Mouse (Mus musculus): ENCODE data around the gene Bche. TPM values are rescaled to one million over a fixed set of nuclear protein-coding genes. Genes with fewer than 3 reads are reported as not detected.

The Bche gene
- total RNA-seq (2015) (not detected in 2 replicates), total RNA-seq (2017) (not detected in 2 replicates)

- no peak for ATAC-seq (ENCODE audit: poor library complexity, severe bottlenecking)
Observed at GRCm38 (mm10) chr3:73708410-73708714, at the start of gene Bche. Gene Bche (minus strand): TSS chr3:73708415.

DNA sequence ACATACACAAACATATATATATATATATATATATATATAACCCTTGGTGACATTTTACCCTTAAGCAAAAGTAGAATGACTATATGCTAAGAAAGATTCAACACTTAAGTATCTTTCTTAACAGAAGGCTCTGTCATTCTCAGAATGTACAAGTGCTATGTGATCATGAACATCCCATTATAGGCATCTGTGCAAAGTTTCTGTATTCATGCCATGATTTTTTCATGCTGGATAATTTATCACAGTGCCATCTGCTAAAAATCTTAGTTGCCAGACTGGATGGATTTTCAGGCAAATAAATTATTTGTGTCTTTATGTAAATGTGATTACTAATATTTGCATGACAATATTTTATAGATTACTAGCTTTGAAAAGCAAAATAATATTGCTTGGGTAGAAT lies 33.8 kb upstream of the Bche start:
- no peak for ATAC-seq (ENCODE audit: poor library complexity, severe bottlenecking)

DNA sequence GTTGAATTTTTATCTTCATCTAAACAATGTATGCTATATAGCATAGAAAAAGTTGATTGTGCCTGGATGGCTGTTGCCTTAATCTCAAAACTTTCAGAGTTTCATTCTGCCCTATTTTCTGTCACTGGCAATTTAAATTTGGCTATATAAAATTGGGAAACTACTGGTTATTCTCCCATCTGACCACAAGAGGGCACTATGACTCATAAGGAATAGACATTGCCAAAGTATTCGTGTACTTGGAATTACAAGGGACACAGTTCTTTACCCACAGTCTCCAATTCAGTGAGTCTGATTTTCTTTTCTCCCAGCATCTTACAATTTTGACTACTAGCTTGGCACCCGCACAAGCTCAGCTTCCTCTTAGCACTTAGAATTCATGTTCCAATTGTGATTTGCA lies 23.5 kb upstream of the Bche start:
- ATAC-seq (ENCODE audit: poor library complexity, severe bottlenecking), result no peak

DNA sequence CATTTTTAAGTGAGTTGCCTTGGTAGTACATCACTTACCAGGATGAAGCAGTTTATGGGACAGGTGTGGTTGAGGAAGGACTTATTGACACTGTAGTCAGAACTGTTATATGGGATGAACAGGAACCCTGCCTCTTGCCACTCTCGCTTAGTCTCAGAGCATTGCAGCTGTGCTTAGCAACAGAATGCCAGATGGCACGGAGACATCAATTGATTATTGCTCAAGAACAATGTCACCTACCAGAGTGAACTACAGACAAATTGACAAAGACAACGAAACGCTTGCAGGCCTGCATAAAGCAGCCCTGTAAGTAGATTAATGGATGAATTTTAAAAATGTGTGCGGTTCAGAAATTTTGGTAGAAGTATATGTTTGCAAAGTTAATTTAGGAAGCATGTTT lies 21.3 kb upstream of the Bche start:
- ATAC-seq (ENCODE audit: poor library complexity, severe bottlenecking), result no peak

DNA sequence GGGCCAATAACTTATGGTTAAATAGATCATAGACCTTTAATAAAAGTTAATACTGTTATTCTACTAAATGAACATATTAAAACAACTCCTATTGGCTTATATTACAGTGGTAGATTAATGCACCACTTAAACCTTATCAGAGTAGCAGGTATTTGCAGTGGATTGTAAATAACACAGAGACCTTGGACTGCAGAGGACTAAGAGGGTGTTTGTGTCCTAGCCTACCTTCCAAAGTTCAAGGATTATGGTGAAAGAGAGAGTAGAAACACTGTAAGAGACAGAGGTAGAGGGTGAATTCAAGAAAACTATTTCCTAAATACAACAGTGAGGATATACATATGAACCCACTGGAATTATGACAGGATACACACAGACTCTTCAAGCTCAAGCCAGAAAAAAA lies 17.5 kb upstream of the Bche start:
- no peak for ATAC-seq (ENCODE audit: poor library complexity, severe bottlenecking)

DNA sequence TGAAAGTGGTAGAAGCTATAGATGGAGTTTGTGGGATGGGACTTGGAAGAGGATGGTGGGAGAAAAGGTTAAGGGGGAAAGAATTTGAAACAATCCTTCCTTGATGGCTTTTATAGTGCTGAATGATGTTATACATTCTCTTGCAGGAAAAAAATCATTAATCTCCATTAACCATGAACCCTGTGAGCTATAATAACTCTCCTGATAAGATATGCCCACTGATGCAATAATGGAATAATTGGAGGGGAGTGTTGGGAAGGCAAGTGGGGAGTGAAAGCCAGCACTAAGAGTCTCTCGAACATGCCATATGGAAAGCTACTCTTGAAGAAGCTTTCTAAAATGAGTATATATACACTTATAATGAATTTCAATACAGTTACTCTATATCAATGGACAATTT lies 16.7 kb upstream of the Bche start:
- no peak for ATAC-seq (ENCODE audit: poor library complexity, severe bottlenecking)

DNA sequence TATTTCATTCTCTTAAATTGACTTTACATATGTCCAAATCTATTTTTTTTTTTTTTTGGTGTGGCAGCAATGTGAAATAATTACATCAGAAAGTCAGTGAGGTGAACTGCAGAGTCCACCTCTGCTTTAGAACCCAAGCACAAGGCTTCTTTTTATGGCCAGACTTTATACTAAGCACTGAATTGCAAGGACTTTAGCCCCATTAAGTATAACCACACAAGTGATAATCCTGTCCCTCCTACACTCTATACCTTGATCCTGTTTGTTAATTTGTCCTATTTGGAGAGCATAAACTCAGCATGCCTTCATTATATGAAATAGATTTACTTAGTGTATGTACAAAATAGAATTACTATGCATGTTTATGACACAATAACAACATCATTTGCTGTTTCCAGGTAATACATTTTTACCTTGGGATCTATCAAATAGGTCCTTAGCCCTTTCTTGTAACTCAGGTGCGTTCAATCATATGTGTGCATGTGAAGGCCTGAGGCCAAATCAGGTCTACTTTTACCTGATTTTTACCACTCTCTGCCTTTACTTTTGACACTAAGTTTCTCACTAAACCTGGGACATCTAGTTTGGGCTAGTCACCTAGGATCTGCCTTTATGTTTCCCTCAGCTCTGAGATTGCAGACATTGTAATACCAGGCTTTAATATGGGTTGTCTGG lies 9.5 kb upstream of the Bche start:
- ATAC-seq (ENCODE audit: poor library complexity, severe bottlenecking), result no peak

DNA sequence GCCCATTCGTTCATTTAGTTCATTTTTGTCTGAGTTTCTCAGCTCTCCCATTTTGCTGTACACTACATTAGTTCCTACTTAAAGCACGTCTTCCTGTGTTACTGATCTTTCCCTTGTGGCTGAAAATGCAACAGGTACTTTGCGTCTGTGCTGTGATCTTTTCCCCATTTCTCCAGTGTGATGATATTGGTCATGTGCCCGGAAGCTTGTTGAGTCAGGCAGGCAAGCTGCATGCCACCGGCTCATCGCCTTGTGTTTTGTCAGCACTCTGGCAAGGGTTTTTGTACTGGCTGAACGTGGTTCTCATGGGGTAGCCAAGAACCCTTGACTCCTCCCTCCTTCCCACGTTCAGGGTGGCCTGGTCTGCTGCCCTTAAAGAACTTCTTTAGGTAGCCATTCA lies 1.7 kb upstream of the Bche start:
- ATAC-seq (ENCODE audit: poor library complexity, severe bottlenecking), result no peak

- no peak for ATAC-seq (ENCODE audit: poor library complexity, severe bottlenecking)
Observed at GRCm38 (mm10) chr3:73707461-73708409, 480 bp downstream of the Bche start.

DNA sequence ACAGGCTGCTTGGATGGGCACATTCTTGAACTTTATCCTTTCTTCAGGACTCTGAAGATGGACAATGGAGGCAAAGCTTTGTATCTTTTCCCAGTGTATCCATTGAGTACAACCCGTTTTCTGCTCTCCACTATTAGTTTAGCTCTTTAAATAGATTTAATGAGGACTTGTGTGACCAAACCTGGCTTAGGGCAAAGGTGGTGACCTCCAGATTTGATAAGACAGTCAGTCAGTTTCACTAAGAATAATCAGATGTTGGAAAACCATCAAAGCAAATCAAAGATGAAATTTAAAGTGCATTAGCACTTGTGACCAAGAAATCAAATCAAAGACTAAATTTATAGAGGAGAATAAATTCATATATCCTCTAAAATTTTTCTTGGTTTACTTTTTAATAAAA lies 1.7 kb downstream of the Bche start:
- no peak for ATAC-seq (ENCODE audit: poor library complexity, severe bottlenecking)

- no peak for ATAC-seq (ENCODE audit: poor library complexity, severe bottlenecking)
Observed at GRCm38 (mm10) chr3:73698889-73699288, 9.3 kb downstream of the Bche start.

GRCm38 (mm10) chr3:73673333-73673732 lies 34.9 kb downstream of the Bche start:
- ATAC-seq (ENCODE audit: poor library complexity, severe bottlenecking), result no peak

DNA sequence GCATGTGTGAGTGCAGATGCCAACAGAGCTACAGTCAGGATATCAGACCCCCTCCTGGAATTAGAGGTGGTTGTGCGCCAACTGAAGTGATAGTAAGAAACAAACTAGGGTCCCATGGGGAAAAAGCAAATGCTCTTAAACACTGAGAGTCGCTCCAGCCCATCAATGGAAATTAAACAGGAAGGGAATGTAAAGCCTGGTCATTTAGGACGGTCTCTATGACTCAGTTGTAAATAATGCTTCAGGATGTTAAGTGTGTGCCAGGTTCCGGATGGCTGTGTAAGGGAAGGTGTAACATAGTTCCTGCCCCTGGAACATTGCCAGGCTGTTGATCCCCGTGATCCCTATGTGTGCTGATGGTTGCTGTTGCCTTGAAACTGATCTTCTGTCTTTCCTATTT lies 40.0 kb downstream of the Bche start:
- ATAC-seq (ENCODE audit: poor library complexity, severe bottlenecking), result no peak

- no peak for ATAC-seq (ENCODE audit: poor library complexity, severe bottlenecking)
Observed at GRCm38 (mm10) chr3:73667245-73668131, 40.7 kb downstream of the Bche start.

DNA sequence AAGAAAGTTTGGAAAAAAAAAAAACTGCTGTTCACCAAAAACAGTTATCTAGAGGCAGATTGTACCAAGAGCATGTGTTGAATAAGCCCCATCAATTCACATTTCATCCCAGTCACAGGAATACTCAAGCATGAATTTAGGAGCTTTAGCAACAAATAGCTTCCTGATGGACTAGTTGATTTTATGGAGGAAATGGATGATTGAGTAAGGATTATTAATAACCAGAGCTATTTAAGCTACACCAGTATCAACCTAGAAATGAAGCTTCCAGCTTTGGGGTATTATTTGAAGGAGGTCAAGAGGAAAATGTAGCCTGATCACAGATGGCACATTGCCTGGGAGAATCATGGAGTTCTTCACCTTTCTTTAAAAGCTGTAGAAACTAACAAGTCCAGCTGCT lies 57.9 kb downstream of the Bche start:
- ATAC-seq (ENCODE audit: poor library complexity, severe bottlenecking), result no peak

DNA sequence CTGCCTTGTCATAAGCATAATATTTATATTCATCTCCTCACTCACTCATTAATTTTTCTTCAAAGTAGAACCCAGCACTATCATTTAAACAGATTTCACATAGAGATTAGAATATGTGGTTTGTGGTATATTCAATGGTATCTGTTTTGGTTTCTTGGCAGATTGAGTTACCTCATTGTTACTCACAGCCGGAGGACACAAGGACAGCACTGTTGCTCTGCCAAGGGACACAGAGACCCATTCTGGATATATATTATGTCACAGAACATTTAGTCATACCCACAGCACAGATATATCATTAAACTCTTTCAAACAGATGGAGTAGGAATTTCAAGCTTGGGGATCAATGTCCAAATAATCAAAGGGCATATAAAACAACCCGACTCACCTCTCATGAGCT lies 61.2 kb downstream of the Bche start:
- no peak for ATAC-seq (ENCODE audit: poor library complexity, severe bottlenecking)

- ATAC-seq (ENCODE audit: poor library complexity, severe bottlenecking), result no peak
Observed at GRCm38 (mm10) chr3:73611421-73611820, 96.8 kb downstream of the Bche start.

DNA sequence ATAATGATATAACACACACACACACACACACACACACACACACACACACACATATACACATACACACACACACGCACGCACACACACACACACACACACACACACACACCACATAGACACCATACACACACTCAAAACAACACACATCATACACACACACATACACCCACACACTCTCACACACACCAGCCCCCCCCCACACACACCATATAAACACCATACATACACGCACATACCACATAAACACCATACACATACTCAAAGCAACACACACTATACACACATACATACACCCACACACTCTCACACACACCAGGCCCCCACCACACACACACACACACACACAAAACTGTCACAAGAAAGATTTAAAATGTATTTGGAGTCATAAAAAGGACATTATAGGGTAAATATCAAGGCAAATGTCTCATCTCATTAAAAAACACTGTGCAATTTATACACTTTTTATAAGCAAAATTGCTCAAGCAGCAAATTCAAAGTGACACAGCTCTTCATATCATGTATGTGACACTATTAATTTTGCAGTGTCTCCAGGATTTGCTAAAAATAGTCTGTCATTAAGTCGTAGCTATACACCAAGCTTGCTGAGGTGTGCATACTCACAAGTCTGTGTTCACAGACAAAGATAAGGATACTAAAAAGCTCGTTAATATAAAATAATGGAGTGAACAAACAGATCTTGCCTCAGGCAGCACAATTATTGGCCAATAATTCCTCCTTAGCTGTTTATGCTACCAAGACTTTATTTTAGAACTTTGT lies 116.3 kb downstream of the Bche start:
- ATAC-seq (ENCODE audit: poor library complexity, severe bottlenecking), result no peak
